Mouse (Mus musculus): ENCODE data around the gene Tbc1d20. TPM values are rescaled to one million over a fixed set of nuclear protein-coding genes. Genes with fewer than 3 reads are reported as not detected.

The Tbc1d20 gene
- polyA plus RNA-seq, 1 experiment, result 27.9 TPM

- Histone ChIP-seq H3K4me3 (replicated peaks; ENCODE audit: control insufficient read depth, low read depth, low read length) (peak within 1 kb of the TSS; percentile 72), H3K27ac (ENCODE audit: control insufficient read depth, insufficient read depth, low read depth, low read length, poor library complexity) (peak within 1 kb of the TSS; percentile 97), H3K4me1 (ENCODE audit: control insufficient read depth, insufficient read depth, low read length) (peaks cover 2% of the 10 kb centered on the region)
- TF ChIP-seq POLR2A (IDR thresholded peaks at IDR 0.05; ENCODE audit: borderline replicate concordance, control insufficient read depth, low read depth, low read length) (peak; percentile 55; the same call in 1 of the 2 replicates), CTCF (IDR thresholded peaks at IDR 0.05; ENCODE audit: control insufficient read depth, insufficient read depth, low read length) (no peak)
- under 1% methylated on average over 54 of the region's 54 CpGs for WGBS
Observed at GRCm38 (mm10) chr2:152332101-152332825, 38.6 kb downstream of the Tbc1d20 start, which contains the start of gene Rbck1. Gene Rbck1 (minus strand): TSS chr2:152332653.

GRCm38 (mm10) chr2:152333345-152334006 is 39.8 kb downstream of the Tbc1d20 start:
- Histone ChIP-seq H3K27ac (ENCODE audit: control insufficient read depth, insufficient read depth, low read depth, low read length, poor library complexity) (no peak overlapping the region), H3K4me1 (ENCODE audit: control insufficient read depth, insufficient read depth, low read length) (peaks cover 2% of the 10 kb centered on the region), H3K4me3 (replicated peaks; ENCODE audit: control insufficient read depth, low read depth, low read length) (no peak overlapping the region)
- 62% methylated on average over 4 of the region's 4 CpGs for WGBS
- no peak for TF ChIP-seq POLR2A (IDR thresholded peaks at IDR 0.05; ENCODE audit: borderline replicate concordance, control insufficient read depth, low read depth, low read length)
- no peak for TF ChIP-seq CTCF (IDR thresholded peaks at IDR 0.05; ENCODE audit: control insufficient read depth, insufficient read depth, low read length)

GRCm38 (mm10) chr2:152335289-152335820 is 41.7 kb downstream of the Tbc1d20 start:
- 16% methylated on average over 11 of the region's 11 CpGs for WGBS
- Histone ChIP-seq H3K4me1 (ENCODE audit: control insufficient read depth, insufficient read depth, low read length) (peaks cover 2% of the 10 kb centered on the region), H3K27ac (ENCODE audit: control insufficient read depth, insufficient read depth, low read depth, low read length, poor library complexity) (no peak overlapping the region), H3K4me3 (replicated peaks; ENCODE audit: control insufficient read depth, low read depth, low read length) (no peak overlapping the region)
- TF ChIP-seq CTCF (IDR thresholded peaks at IDR 0.05; ENCODE audit: control insufficient read depth, insufficient read depth, low read length), result no peak
- TF ChIP-seq POLR2A (IDR thresholded peaks at IDR 0.05; ENCODE audit: borderline replicate concordance, control insufficient read depth, low read depth, low read length), result no peak

DNA sequence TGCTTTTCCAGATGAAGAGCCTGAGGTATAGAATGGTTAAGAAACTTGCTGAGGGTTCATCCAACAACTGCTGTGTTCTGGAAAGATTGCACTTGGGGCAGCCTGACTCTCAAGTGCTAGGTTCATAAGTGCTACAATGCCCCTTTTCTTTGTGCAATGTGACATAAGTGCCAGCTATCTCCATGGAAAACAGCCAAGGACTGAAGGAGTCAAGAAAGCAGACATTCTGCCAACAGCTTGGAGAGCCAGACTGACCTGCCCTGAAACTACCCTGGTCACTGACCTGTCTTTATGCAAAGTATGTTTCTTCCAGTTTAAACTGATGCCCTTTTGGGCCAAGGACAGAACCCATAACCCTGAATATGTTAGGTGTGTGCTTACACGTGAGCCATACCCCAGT is 43.2 kb downstream of the Tbc1d20 start:
- Histone ChIP-seq H3K4me1 (ENCODE audit: control insufficient read depth, insufficient read depth, low read length) (no peaks in the 10 kb centered on the region; the same call in 1 of the 2 replicates), H3K27ac (ENCODE audit: control insufficient read depth, insufficient read depth, low read depth, low read length, poor library complexity) (no peak overlapping the region), H3K4me3 (replicated peaks; ENCODE audit: control insufficient read depth, low read depth, low read length) (no peak overlapping the region)
- 76% methylated on average over 1 of the region's 1 CpGs for WGBS
- TF ChIP-seq POLR2A (IDR thresholded peaks at IDR 0.05; ENCODE audit: borderline replicate concordance, control insufficient read depth, low read depth, low read length) (no peak), CTCF (IDR thresholded peaks at IDR 0.05; ENCODE audit: control insufficient read depth, insufficient read depth, low read length) (no peak)

DNA sequence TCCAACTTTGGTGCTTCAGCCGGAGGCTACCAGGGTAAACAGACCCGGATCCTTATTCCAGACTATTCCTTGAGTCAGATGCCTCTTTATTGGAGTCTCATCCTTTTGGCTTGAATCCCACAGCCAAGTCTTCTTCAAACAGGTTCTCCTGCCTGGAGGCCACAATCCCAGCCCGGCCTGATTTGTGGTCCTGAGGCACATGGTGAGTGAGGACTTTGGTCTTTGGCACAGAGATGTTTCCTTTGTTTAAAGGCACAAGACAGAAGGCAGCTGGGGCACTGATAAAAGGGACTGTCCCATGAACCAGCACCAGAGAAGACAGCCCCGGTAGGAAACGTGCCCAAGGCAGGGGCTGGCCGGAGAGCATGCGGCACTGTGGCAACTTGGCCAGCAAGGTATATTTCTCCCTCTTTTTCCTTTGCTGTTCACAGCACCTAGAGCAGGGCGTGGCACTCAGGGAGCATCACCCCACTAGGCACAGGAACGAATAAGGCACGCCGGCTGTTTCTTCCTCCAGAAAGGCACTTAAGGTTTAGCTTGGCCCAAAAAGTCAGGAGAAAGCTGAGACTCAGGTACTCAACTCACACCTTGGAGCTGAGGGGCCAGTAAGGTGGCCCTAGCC is 44.1 kb downstream of the Tbc1d20 start:
- no peak overlapping the region for H3K4me3 ChIP-seq (replicated peaks; ENCODE audit: control insufficient read depth, low read depth, low read length)
- no peak overlapping the region for H3K27ac ChIP-seq (ENCODE audit: control insufficient read depth, insufficient read depth, low read depth, low read length, poor library complexity)
- 82% methylated on average over 11 of the region's 11 CpGs for WGBS
- no peak for TF ChIP-seq POLR2A (IDR thresholded peaks at IDR 0.05; ENCODE audit: borderline replicate concordance, control insufficient read depth, low read depth, low read length)
- TF ChIP-seq CTCF (IDR thresholded peaks at IDR 0.05; ENCODE audit: control insufficient read depth, insufficient read depth, low read length), result no peak
- no peaks in the 10 kb centered on the region; the same call in 1 of the 2 replicates for H3K4me1 ChIP-seq (ENCODE audit: control insufficient read depth, insufficient read depth, low read length)

- Histone ChIP-seq H3K4me3 (replicated peaks; ENCODE audit: control insufficient read depth, low read depth, low read length) (no peak overlapping the region), H3K27ac (ENCODE audit: control insufficient read depth, insufficient read depth, low read depth, low read length, poor library complexity) (no peak overlapping the region), H3K4me1 (ENCODE audit: control insufficient read depth, insufficient read depth, low read length) (no peaks in the 10 kb centered on the region; the same call in 1 of the 2 replicates)
- TF ChIP-seq CTCF (IDR thresholded peaks at IDR 0.05; ENCODE audit: control insufficient read depth, insufficient read depth, low read length) (no peak), POLR2A (IDR thresholded peaks at IDR 0.05; ENCODE audit: borderline replicate concordance, control insufficient read depth, low read depth, low read length) (no peak)
- WGBS, result 91% methylated on average over 13 of the region's 13 CpGs
Observed at GRCm38 (mm10) chr2:152338319-152338718, 44.7 kb downstream of the Tbc1d20 start.

DNA sequence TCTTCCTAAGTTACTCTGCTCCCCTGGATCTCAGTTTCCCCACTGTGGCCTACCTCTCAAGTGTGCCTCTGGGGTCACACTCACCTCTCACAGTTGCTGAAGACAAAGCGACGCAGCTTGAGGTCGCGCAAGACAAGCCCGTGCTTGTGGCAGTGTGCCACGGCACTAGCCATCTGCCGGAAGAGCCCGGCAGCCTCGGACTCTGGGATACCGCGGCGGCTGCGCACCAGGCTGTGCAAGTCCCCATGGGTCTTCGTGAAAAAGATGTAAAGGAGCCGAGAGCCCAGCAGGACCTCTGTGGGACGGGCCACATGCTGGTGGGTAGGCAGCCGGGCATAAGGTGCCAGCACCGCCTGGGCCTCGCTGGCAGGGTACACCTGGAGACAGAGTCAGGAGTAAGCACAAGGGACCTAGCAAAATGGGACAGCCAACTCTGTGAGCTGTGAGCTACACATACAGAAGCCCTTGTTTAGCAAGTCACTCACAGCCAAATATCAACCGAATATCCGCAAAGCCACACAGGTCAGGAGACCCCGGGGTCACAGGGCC is 46.1 kb downstream of the Tbc1d20 start:
- WGBS, result 92% methylated on average over 22 of the region's 22 CpGs
- H3K4me3 ChIP-seq (replicated peaks; ENCODE audit: control insufficient read depth, low read depth, low read length), result no peak overlapping the region
- H3K4me1 ChIP-seq (ENCODE audit: control insufficient read depth, insufficient read depth, low read length), result no peaks in the 10 kb centered on the region; the same call in none of the 2 replicates
- TF ChIP-seq POLR2A (IDR thresholded peaks at IDR 0.05; ENCODE audit: borderline replicate concordance, control insufficient read depth, low read depth, low read length) (no peak), CTCF (IDR thresholded peaks at IDR 0.05; ENCODE audit: control insufficient read depth, insufficient read depth, low read length) (no peak)
- H3K27ac ChIP-seq (ENCODE audit: control insufficient read depth, insufficient read depth, low read depth, low read length, poor library complexity), result no peak overlapping the region

Data from bone marrow, adult 2 months (tissue).